Mouse (Mus musculus) neural tube, embryonic 14.5 days (tissue): ENCODE measurements around the gene Map1b. TPM values are rescaled to one million over a fixed set of nuclear protein-coding genes. Genes with fewer than 3 reads are reported as not detected.

Source experiments
- ATAC-seq: fragments of 200-750 bp; cut with Nextera tagmentation; 2 replicates; pipeline ENCODE4 v1.8.0; 2017; ENCODE audit warnings: low read depth, mild to moderate bottlenecking, moderate TSS enrichment, moderate library complexity
- H3K27ac ChIP-seq: fragments of 300-500 bp; sonication (generic); 2 replicates; pipeline ENCODE4 v1.5.1; 2014; ENCODE audit warnings: low read depth, mild to moderate bottlenecking, control low read depth, low read length, moderate library complexity, mixed read lengths
- H3K27me3 ChIP-seq: fragments of 300-500 bp; sonication (generic); 2 replicates; pipeline ENCODE4 v1.6.1; 2014; ENCODE audit warnings: low read length; ENCODE audit not compliant: control insufficient read depth, insufficient read depth
- H3K36me3 ChIP-seq: fragments of 300-500 bp; sonication (generic); 2 replicates; pipeline ENCODE4 v1.6.1; 2014; ENCODE audit warnings: low read length, mixed read lengths; ENCODE audit not compliant: control insufficient read depth, insufficient read depth
- H3K4me1 ChIP-seq: fragments of 300-500 bp; sonication (generic); 2 replicates; pipeline ENCODE4 v1.6.1; 2014; ENCODE audit warnings: low read length; ENCODE audit not compliant: control insufficient read depth, insufficient read depth
- H3K4me2 ChIP-seq: fragments of 300-500 bp; sonication (generic); 2 replicates; pipeline ENCODE4 v1.6.1; 2014; ENCODE audit warnings: mild to moderate bottlenecking, low read depth, low read length, control low read depth
- H3K4me3 ChIP-seq: fragments of 300-500 bp; sonication (generic); 2 replicates; pipeline ENCODE4 v1.5.1; 2014; ENCODE audit warnings: low read depth, low read length, control low read depth, mixed read lengths
- H3K9ac ChIP-seq: fragments of 300-500 bp; sonication (generic); replicated peaks from 2 replicates; pipeline ENCODE4 v1.6.1; 2014; ENCODE audit warnings: low read depth, mild to moderate bottlenecking, control low read depth, low read length, mixed read lengths
- H3K9me3 ChIP-seq: fragments of 300-500 bp; sonication (generic); 2 replicates; pipeline ENCODE4 v1.6.1; 2016; ENCODE audit warnings: low read length; ENCODE audit not compliant: control insufficient read depth
- WGBS: fragments of 180-500 bp; shearing (Covaris S2); extraction: QIAGEN DNeasy Blood & Tissue Kit; methylation state at CpG from one replicate; pipeline ENCODE4 v1.1.7; 2014; 5-methylcytosine and 5-hydroxymethylcytosine counted together
- polyA plus RNA-seq: library from polyadenylated mRNA; unstranded; fragments of >200 nt; fragmentation: Nextera tagmentation; extraction: Ambion mirVana; gene quantifications from 2 replicates; pipeline ENCODE4 v1.2.1, GENCODE M21; 2014

Gene Map1b
- polyA plus RNA-seq, 1 experiment from 2014 or later: 2,267 TPM

DNA sequence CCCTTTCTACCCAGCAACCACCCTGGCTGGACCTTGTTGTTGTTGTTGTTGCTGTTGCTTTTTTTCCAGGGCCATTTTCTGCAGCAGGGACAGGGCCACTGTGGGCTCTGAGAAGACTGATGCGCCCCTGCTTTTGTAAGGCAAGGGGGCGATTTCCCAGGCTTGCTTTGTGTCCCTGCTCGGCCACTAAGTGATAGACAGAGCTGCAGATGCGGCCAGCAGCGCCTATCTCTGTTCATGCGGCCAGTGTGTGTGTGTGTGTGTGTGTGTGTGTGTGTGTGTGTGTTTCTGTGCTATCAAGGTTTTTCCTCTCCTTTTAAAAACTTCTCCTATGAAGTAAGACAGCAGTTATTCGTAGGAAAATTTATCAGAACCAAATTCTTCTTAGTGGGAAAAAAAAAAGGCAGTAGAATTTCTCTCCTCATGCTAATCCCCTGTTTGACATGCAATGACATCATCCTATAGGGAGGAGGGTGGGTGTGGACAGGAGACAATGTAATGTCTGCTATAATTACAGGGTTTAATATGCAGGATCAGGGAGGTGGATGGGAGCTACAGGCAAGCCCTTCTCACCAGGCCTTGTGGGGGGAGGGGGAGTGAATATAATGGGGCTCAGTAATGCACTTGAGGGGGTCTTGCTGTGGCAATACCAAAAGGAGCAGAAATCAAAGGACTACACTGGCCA, 23.6 kb downstream of the Map1b start:
- Histone ChIP-seq H3K4me3 (no peak overlapping the region), H3K36me3 (peaks cover 3% of the 10 kb centered on the region; the same call in 1 of the 2 replicates), H3K4me1 (peaks cover 25% of the 10 kb centered on the region), H3K9me3 (no peaks in the 10 kb centered on the region), H3K9ac (no peak overlapping the region), H3K27me3 (no peaks in the 10 kb centered on the region), H3K4me2 (no peak overlapping the region; the same call in 1 of the 2 replicates), H3K27ac (0 out of 2 replicates have a peak overlapping the region, but pooled peaks have one; percentile 44)
- peak; percentile 65 for ATAC-seq
- 31% methylated on average over 7 of the region's 7 CpGs for WGBS

GRCm38 (mm10) chr13:99489998-99490397, 26.3 kb downstream of the Map1b start:
- H3K4me1 ChIP-seq: peaks cover 26% of the 10 kb centered on the region
- H3K36me3 ChIP-seq: no peaks in the 10 kb centered on the region; the same call in 1 of the 2 replicates
- H3K9ac ChIP-seq: no peak overlapping the region
- 97% methylated on average over 4 of the region's 4 CpGs for WGBS
- no peak overlapping the region for H3K4me2 ChIP-seq
- H3K9me3 ChIP-seq: no peaks in the 10 kb centered on the region
- H3K27ac ChIP-seq: no peak overlapping the region
- H3K27me3 ChIP-seq: no peaks in the 10 kb centered on the region
- H3K4me3 ChIP-seq: no peak overlapping the region
- ATAC-seq: no peak

DNA sequence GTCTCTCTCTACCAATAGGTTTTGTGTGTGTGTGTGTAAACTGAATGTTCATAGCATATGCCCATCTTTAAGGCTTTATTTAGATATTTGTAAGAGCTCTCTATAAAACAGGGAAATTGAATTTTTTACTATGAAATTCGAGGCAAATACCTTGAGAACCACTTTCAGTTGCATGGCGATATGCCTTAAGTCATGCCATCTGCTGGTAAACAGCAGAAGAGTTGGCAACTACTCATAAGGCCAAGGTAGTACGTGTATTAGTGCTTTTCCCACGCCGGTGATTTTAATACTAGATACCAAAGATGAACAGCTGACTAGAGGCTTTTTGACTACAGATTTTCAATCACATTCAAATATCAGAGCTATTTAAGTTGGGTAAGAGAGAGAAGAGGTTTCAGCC, 27.2 kb downstream of the Map1b start:
- Histone ChIP-seq H3K9ac (no peak overlapping the region), H3K4me1 (peaks cover 22% of the 10 kb centered on the region), H3K27ac (no peak overlapping the region), H3K36me3 (no peaks in the 10 kb centered on the region; the same call in 1 of the 2 replicates), H3K4me3 (no peak overlapping the region), H3K27me3 (no peaks in the 10 kb centered on the region), H3K9me3 (no peaks in the 10 kb centered on the region), H3K4me2 (no peak overlapping the region)
- WGBS: 88% methylated on average over 5 of the region's 5 CpGs
- ATAC-seq: no peak

- H3K4me1 ChIP-seq: peaks cover 19% of the 10 kb centered on the region
- H3K27ac ChIP-seq: no peak overlapping the region
- no peaks in the 10 kb centered on the region; the same call in 1 of the 2 replicates for H3K36me3 ChIP-seq
- no peak overlapping the region for H3K4me2 ChIP-seq
- no peaks in the 10 kb centered on the region for H3K27me3 ChIP-seq
- H3K9ac ChIP-seq: no peak overlapping the region
- 91% methylated on average over 9 of the region's 9 CpGs for WGBS
- no peaks in the 10 kb centered on the region for H3K9me3 ChIP-seq
- ATAC-seq: no peak
- H3K4me3 ChIP-seq: no peak overlapping the region
Observed at GRCm38 (mm10) chr13:99485861-99486260, 30.5 kb downstream of the Map1b start.

- Histone ChIP-seq H3K4me1 (peaks cover 19% of the 10 kb centered on the region), H3K4me2 (no peak overlapping the region), H3K9ac (no peak overlapping the region), H3K27ac (no peak overlapping the region), H3K36me3 (no peaks in the 10 kb centered on the region; the same call in 1 of the 2 replicates), H3K27me3 (no peaks in the 10 kb centered on the region), H3K4me3 (no peak overlapping the region), H3K9me3 (no peaks in the 10 kb centered on the region)
- no peak for ATAC-seq
- WGBS: 88% methylated on average over 7 of the region's 7 CpGs
Observed at GRCm38 (mm10) chr13:99485331-99485733, 31.0 kb downstream of the Map1b start.

DNA sequence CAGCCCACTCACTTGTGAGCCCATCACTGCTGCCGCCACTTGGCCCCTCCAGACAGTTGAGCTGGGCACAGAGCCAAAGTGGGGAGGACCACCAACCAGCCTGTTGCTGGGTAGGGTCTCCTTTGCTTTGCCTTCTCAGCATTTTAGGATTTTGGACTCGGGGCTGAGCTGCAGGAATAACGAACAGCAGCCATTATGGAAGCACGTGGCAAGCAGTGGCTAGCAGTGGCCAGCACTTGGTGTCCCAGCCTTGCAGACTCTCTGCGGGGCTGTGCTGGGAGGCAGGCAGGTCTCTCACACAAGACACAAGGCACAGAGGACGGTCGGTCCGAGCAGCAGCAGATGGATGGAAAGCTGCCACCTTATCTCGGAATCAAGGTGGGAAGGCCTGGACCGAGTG, 31.4 kb downstream of the Map1b start:
- WGBS: 74% methylated on average over 10 of the region's 10 CpGs
- H3K4me2 ChIP-seq: no peak overlapping the region
- H3K9me3 ChIP-seq: no peaks in the 10 kb centered on the region
- H3K27me3 ChIP-seq: no peaks in the 10 kb centered on the region
- H3K4me1 ChIP-seq: peaks cover 19% of the 10 kb centered on the region
- H3K27ac ChIP-seq: no peak overlapping the region
- H3K36me3 ChIP-seq: no peaks in the 10 kb centered on the region; the same call in 1 of the 2 replicates
- H3K4me3 ChIP-seq: no peak overlapping the region
- no peak for ATAC-seq
- H3K9ac ChIP-seq: no peak overlapping the region

GRCm38 (mm10) chr13:99483433-99483832, 32.9 kb downstream of the Map1b start:
- no peaks in the 10 kb centered on the region for H3K27me3 ChIP-seq
- no peak overlapping the region for H3K27ac ChIP-seq
- H3K4me1 ChIP-seq: peaks cover 19% of the 10 kb centered on the region; the same call in 1 of the 2 replicates

GRCm38 (mm10) chr13:99475488-99475887, 40.9 kb downstream of the Map1b start:
- H3K4me1 ChIP-seq: peaks cover 22% of the 10 kb centered on the region
- no peak overlapping the region; the same call in 1 of the 2 replicates for H3K9ac ChIP-seq
- peak overlapping the region; percentile 60 for H3K27ac ChIP-seq
- H3K4me3 ChIP-seq: no peak overlapping the region
- peaks cover 7% of the 10 kb centered on the region; the same call in 1 of the 2 replicates for H3K36me3 ChIP-seq
- ATAC-seq: peak; percentile 75
- H3K27me3 ChIP-seq: no peaks in the 10 kb centered on the region
- peak overlapping the region; percentile 16; the same call in 1 of the 2 replicates for H3K4me2 ChIP-seq
- H3K9me3 ChIP-seq: no peaks in the 10 kb centered on the region
- 2% methylated on average over 6 of the region's 6 CpGs for WGBS

More at GRCm38 (mm10) chr13:99483433-99483832, 32.9 kb downstream of the Map1b start:
- Histone ChIP-seq H3K9me3 (no peaks in the 10 kb centered on the region), H3K9ac (no peak overlapping the region), H3K4me3 (no peak overlapping the region), H3K36me3 (peaks cover 7% of the 10 kb centered on the region; the same call in 1 of the 2 replicates), H3K4me2 (no peak overlapping the region)
- ATAC-seq: no peak

DNA sequence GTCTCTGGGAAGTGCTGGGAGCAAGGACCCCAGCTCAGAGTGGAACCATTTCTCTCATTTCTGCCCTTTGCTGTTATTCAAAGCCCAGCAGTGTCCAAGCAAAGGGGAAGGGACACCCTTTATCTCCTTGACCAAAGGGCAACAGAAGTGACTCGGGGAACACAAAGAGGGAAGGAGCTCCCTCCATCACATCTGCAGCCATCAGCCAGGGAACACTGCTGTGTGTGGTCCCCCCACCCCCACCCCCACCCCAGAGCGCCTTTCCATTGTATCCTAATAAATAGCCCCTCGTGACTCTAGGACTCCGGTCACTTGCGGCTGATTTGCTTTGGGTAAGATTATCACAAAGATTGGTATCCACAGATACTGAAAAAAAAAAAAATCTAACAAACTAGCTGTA, 41.3 kb downstream of the Map1b start:
- no peaks in the 10 kb centered on the region for H3K27me3 ChIP-seq
- no peaks in the 10 kb centered on the region for H3K9me3 ChIP-seq
- peak overlapping the region; percentile 16; the same call in 1 of the 2 replicates for H3K4me2 ChIP-seq
- H3K9ac ChIP-seq: no peak overlapping the region; the same call in 1 of the 2 replicates
- H3K27ac ChIP-seq: peak overlapping the region; percentile 60
- H3K4me3 ChIP-seq: no peak overlapping the region
- no peak for ATAC-seq
- H3K36me3 ChIP-seq: peaks cover 7% of the 10 kb centered on the region; the same call in 1 of the 2 replicates
- WGBS: 5% methylated on average over 5 of the region's 5 CpGs
- peaks cover 22% of the 10 kb centered on the region for H3K4me1 ChIP-seq
